Mouse (Mus musculus) embryonic facial prominence, embryonic 13.5 days (tissue): ENCODE measurements around the gene Cd6. TPM values are rescaled to one million over a fixed set of nuclear protein-coding genes. Genes with fewer than 3 reads are reported as not detected.

Experiments
- ATAC-seq: fragments of 200-750 bp; cut with Nextera tagmentation; 2 replicates; pipeline ENCODE4 v1.8.0; 2017; ENCODE audit warnings: low read depth; ENCODE audit not compliant: insufficient number of reproducible peaks, insufficient read depth, low FRiP score, low TSS enrichment
- H3K27ac ChIP-seq: fragments of 300-500 bp; sonication (generic); 2 replicates; pipeline ENCODE4 v1.5.1; 2015; ENCODE audit warnings: moderate library complexity, mild to moderate bottlenecking, inconsistent platforms
- H3K27me3 ChIP-seq: fragments of 300-500 bp; sonication (generic); 2 replicates; pipeline ENCODE4 v1.6.1; 2015; ENCODE audit warnings: mild to moderate bottlenecking, inconsistent platforms
- H3K36me3 ChIP-seq: fragments of 300-500 bp; sonication (generic); 2 replicates; pipeline ENCODE4 v1.6.1; 2015; ENCODE audit warnings: mild to moderate bottlenecking, inconsistent platforms
- H3K4me1 ChIP-seq: fragments of 300-500 bp; sonication (generic); 2 replicates; pipeline ENCODE4 v1.6.1; 2015; ENCODE audit warnings: inconsistent platforms
- H3K4me2 ChIP-seq: fragments of 300-500 bp; sonication (generic); 2 replicates; pipeline ENCODE4 v1.6.1; 2015; ENCODE audit warnings: moderate library complexity, mild to moderate bottlenecking, inconsistent platforms
- H3K4me3 ChIP-seq: fragments of 300-500 bp; sonication (generic); 2 replicates; pipeline ENCODE4 v1.5.1; 2015; ENCODE audit warnings: mild to moderate bottlenecking, inconsistent platforms
- H3K9ac ChIP-seq: fragments of 300-500 bp; sonication (generic); 2 replicates; pipeline ENCODE4 v1.6.1; 2015; ENCODE audit warnings: mild to moderate bottlenecking, inconsistent platforms
- H3K9me3 ChIP-seq: fragments of 300-500 bp; sonication (generic); 2 replicates; pipeline ENCODE4 v1.6.1; 2016; ENCODE audit warnings: inconsistent platforms
- WGBS: fragments of 180-500 bp; shearing (Covaris S2); methylation state at CpG from one replicate; pipeline ENCODE4 v1.1.7; 2015; ENCODE audit warnings: mixed read lengths; 5-methylcytosine and 5-hydroxymethylcytosine counted together
- polyA plus RNA-seq: library from polyadenylated mRNA; unstranded; fragments of >200 nt; fragmentation: Nextera tagmentation; extraction: Ambion mirVana; gene quantifications from 2 replicates; pipeline ENCODE4 v1.2.1, GENCODE M21; 2015

The Cd6 gene
- polyA plus RNA-seq, result 0.08 and 0.15 TPM in 2 replicates

DNA sequence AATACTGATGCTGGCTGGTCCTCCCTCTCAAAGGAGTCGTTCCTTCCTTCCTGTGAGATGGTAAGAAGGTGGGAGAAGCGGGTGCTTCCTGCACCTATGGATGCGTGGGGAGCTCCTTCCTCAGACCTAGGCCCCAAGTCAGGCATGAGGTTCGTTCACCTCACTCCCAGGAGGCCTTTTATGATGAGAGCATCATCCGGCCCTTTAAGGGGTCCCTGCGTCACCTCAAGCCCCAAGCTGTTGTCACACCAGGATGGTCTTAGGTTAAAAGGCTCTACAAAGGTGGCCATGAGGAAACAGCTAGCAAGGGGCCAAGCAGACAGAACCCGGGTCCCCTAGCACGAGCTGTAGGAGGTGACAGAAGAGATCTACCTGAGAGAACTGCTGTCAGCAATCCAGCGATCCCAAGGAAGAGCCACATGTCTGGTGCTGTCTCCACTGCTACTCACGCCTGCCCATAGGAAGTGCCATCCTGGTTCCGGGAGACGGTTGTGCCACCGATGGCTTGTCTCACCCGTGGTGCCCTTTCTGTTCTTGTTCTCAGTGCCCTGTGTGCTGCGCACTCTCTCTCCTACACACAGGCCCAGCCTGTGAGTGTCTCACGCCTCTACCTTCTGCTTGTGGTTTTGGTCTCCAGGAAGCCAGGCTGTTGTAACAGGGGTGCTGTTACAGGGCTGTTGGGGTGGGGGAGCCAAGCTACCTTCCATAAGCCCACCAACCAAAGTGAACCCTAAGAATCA is at the start of gene Cd6:
Cd6 (minus strand) TSS at position 623 of the 740 bp plus-strand sequence.
- H3K27me3 ChIP-seq, result no peaks in the 10 kb centered on the region
- no peak within 1 kb of the TSS for H3K4me2 ChIP-seq
- ATAC-seq, result no peak
- no peaks in the 10 kb centered on the region for H3K9me3 ChIP-seq
- H3K4me1 ChIP-seq, result no peaks in the 10 kb centered on the region
- no peak within 1 kb of the TSS for H3K9ac ChIP-seq
- no peaks in the 10 kb centered on the region for H3K36me3 ChIP-seq
- no peak within 1 kb of the TSS for H3K27ac ChIP-seq
- WGBS, result 87% methylated on average over 16 of the region's 16 CpGs
- no peak within 1 kb of the TSS for H3K4me3 ChIP-seq

DNA sequence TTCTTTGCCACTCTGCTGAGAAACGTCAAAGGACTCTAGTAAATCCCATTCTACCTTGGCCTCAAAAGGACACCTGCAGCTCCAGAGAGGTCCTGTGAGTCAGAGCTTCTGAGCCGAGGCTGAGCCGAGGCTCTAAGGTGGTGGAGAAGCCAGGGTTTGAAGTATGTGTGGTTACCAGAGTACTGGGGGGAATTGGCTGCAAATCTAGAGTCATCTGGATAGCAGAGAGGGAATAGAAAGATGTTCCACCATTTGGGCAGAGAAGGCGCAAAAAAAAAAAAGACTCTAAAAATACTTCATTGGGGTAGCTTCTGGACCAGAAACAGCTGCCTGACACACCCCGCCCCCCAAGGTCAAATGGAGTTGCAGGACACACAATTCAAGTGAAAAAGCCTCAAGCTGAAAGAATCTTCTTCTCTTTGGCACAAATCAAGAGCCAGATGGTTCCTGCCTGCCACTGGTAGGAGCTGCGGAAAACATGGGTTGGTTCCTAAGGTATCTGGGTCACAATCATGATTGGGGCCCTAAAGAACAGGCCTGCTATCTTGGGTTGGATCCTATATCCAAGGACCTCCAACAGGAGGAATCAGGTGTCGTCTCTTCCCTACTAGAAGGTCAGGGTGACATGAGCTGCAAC is 48.5 kb upstream of the Cd6 start:
- ATAC-seq, result no peak
- Histone ChIP-seq H3K4me2 (no peak overlapping the region), H3K36me3 (peaks cover 18% of the 10 kb centered on the region), H3K4me3 (no peak overlapping the region), H3K9ac (no peak overlapping the region), H3K27ac (no peak overlapping the region), H3K27me3 (no peaks in the 10 kb centered on the region), H3K4me1 (peaks cover 20% of the 10 kb centered on the region), H3K9me3 (no peaks in the 10 kb centered on the region)
- 90% methylated on average over 7 of the region's 7 CpGs for WGBS

DNA sequence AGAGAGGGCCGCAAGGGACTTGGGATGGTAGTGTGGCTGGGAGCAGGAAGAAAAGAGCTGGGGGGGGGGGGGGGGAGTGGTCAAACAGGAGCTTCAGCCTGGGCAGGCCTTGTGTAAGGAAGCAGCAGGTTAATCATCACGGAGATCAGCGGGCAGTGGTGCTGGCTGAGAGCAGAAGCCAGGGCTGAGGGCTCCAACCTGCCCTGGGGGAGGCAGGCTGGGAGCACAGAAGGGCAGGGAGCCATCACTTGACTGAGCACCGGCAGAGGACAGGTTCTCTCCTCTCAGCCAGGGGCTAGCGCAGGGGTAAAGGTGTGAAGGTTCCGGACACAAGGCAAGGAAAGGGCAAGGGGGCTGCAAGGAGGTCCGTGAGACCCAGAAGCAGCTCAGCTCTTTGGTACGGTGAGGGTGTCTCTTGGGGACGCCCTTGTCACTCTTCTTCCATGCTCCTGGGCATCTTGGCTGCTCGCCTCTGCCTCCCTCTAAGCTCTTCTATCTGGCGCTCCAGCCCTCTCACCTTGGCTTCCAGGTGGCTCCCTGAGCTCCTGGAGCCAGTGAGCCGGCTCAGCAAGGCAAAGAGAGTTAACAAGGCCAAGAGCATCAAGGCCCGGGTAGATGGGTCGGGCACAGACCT is 41.6 kb upstream of the Cd6 start:
- Histone ChIP-seq H3K27ac (peak overlapping the region; percentile 90; the same call in 1 of the 2 replicates), H3K4me1 (peaks cover 33% of the 10 kb centered on the region), H3K4me2 (no peak overlapping the region), H3K9me3 (no peaks in the 10 kb centered on the region), H3K27me3 (no peaks in the 10 kb centered on the region), H3K9ac (no peak overlapping the region), H3K36me3 (peaks cover 44% of the 10 kb centered on the region), H3K4me3 (no peak overlapping the region)
- WGBS, result 82% methylated on average over 14 of the region's 14 CpGs
- no peak for ATAC-seq

DNA sequence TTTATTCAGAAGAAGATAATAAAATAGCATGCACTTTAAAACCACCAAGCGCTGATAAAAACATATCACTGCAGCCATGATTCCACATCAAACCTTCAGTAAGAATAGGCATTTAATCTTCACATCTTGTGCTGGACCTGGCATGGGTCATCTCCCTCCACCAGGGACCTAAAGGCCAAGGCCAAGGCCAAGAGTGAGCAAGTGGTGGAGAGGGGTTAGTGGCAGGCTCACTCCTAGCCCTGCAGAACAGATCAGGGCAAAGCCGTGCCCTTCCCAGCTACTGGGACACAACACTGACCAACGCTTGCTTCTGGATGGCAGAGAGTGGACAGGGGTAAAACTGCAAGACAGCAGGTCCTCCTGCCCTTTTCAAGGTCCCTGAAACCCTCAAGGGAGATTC is 40.8 kb upstream of the Cd6 start:
- no peak for ATAC-seq
- H3K4me1 ChIP-seq, result peaks cover 33% of the 10 kb centered on the region
- H3K9ac ChIP-seq, result 0 out of 2 replicates have a peak overlapping the region, but pooled peaks have one; percentile 49
- no peaks in the 10 kb centered on the region for H3K27me3 ChIP-seq
- H3K9me3 ChIP-seq, result no peaks in the 10 kb centered on the region
- H3K27ac ChIP-seq, result peak overlapping the region; percentile 90
- WGBS, result 89% methylated on average over 3 of the region's 3 CpGs
- H3K36me3 ChIP-seq, result peaks cover 51% of the 10 kb centered on the region
- H3K4me2 ChIP-seq, result no peak overlapping the region
- H3K4me3 ChIP-seq, result no peak overlapping the region

DNA sequence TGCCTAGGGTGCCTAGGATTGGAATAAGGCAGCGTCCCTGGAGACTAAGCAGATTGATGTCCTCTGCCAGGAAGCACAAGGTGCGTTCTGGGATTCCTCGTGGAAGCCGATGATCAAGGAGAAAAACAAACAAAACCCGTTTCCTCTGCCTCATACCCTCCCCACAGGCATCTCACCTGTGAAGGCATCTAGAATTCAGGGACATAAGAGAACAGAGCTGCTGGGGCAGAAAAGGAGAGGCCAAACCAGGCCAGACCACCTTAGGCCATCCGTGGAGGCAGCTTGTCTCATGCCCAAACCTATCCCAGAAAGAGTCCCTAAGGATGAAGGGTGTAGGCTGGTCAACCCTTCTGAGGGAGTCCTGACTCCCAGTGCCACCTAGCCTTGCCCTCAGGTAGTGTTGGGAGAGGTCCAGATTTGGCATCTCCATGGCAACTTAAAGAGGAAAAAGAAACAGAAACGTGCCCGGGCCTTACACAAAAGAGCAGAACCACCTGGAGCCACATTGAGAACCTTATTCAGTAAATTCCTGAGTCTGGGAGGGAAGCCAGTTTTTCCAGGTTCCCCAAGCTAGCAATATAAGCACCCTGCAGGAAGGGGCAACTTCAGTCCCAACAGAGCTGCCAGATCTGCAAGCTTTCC is 40.1 kb upstream of the Cd6 start, which contains the start of gene Tmem132a:
Tmem132a (minus strand) TSS at position 55 of the 642 bp plus-strand sequence.
- Histone ChIP-seq H3K9ac (peak within 1 kb of the TSS; percentile 94), H3K4me3 (peak within 1 kb of the TSS; percentile 79), H3K4me1 (peaks cover 33% of the 10 kb centered on the region), H3K27me3 (no peaks in the 10 kb centered on the region), H3K9me3 (no peaks in the 10 kb centered on the region), H3K4me2 (peak within 1 kb of the TSS; percentile 86), H3K36me3 (peaks cover 57% of the 10 kb centered on the region), H3K27ac (peak within 1 kb of the TSS; percentile 90)
- ATAC-seq, result no peak
- WGBS, result 3% methylated on average over 8 of the region's 8 CpGs

DNA sequence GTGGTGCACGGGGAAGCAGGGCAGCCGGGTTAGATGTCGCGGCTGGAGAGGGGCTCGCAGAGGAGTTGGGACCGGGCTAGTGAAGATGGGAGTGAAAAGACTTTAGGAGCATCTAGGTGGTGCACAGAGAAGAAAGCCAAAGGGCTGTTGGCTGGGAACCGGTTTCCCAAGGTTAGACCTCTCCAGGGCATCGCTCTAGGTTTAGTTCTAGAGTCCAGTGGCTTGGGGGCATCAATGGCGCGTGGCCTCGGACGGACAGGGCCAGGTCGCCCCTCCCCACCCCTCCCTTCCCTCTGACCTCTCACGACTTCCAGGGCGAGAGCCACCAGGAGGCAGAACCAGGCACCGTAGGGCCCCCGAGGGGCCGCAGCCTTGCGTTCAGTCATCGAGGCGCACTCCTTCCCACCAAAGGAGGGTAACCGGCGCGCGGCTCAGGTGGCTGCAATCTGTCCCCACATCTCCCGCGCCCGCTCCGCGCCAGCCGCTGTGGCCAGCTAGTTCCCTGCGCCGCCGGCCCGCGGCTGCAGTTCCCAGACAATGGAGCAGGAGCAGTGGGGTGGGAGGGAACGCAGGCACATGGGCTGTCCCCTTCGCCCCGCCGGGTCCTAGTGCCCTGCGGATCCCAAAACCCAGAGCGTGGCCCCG is 39.5 kb upstream of the Cd6 start:
- Histone ChIP-seq H3K9ac (peak overlapping the region; percentile 94), H3K36me3 (peaks cover 63% of the 10 kb centered on the region), H3K27me3 (no peaks in the 10 kb centered on the region), H3K9me3 (no peaks in the 10 kb centered on the region), H3K4me2 (peak overlapping the region; percentile 86), H3K4me3 (peak overlapping the region; percentile 79), H3K4me1 (peaks cover 33% of the 10 kb centered on the region), H3K27ac (peak overlapping the region; percentile 90)
- under 1% methylated on average over 40 of the region's 43 CpGs for WGBS
- ATAC-seq, result peak; percentile 84

DNA sequence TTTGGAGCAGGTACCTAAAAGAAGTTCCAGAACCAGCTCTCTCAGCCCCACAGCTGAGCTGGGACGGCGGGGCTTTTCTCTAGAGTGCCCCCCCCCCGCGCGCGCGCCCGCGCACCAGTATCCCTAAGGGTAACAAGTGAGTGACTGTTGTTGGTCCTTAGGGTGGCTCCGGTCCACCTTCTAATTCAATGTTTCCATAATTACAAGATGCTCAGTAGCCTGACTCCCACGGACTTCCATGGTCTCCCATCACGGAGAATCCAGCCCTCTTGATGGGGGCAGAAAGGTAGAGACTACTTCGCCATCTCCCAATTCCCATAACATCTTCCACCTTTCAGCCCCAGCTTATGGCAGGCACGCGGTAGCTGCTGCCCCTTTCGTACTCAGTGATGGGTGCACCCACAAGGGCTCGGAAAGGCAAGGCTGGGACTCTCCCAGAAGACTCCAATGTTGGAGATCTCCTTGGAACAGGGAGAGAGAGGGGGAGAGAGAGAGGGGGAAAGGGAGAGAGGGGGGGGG is 38.8 kb upstream of the Cd6 start:
- ATAC-seq, result no peak
- H3K27ac ChIP-seq, result peak overlapping the region; percentile 90

DNA sequence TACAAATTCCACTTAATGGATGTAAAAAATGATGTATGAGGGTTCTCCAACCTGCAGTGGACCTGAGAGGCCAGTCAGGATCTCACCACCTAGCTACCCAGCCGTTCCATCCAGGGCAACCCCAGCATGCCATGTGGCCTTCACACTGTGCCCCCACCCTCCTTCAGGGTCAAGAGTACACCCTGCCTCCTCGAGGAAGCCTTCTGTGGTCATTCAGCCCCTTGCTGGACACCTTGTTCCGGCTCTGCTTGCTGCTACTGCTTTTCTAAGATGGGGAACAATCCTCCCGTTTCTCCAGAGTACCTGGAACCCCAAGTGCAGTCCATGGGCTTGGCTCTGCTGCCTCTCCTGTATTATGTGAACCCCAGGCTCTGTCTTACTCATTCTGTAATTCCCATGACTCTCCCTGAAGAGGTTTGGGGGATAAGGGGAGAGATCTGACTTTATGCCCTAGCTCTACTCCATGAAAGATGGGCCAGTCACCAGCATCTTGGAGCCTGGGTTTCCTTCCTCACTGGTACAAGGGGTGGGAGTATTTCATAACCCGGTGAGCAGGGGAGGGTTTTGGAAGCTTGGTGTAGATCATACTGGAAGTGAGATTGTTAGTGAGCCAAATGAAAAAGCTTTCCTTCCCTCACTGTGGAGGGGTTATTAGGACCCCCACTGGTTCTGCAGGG is 38.2 kb upstream of the Cd6 start:
- Histone ChIP-seq H3K4me2 (peak overlapping the region; percentile 86), H3K4me3 (peak overlapping the region; percentile 79), H3K9me3 (no peaks in the 10 kb centered on the region), H3K9ac (peak overlapping the region; percentile 94), H3K27ac (peak overlapping the region; percentile 90; the same call in 1 of the 2 replicates), H3K27me3 (no peaks in the 10 kb centered on the region), H3K4me1 (peaks cover 33% of the 10 kb centered on the region), H3K36me3 (peaks cover 63% of the 10 kb centered on the region)
- 20% methylated on average over 5 of the region's 5 CpGs for WGBS
- ATAC-seq, result no peak

More for the DNA sequence above, 38.8 kb upstream of the Cd6 start:
- Histone ChIP-seq H3K36me3 (peaks cover 63% of the 10 kb centered on the region), H3K4me2 (peak overlapping the region; percentile 86), H3K4me1 (peaks cover 33% of the 10 kb centered on the region), H3K4me3 (peak overlapping the region; percentile 79), H3K27me3 (no peaks in the 10 kb centered on the region), H3K9ac (peak overlapping the region; percentile 94), H3K9me3 (no peaks in the 10 kb centered on the region)
- 1% methylated on average over 17 of the region's 17 CpGs for WGBS

DNA sequence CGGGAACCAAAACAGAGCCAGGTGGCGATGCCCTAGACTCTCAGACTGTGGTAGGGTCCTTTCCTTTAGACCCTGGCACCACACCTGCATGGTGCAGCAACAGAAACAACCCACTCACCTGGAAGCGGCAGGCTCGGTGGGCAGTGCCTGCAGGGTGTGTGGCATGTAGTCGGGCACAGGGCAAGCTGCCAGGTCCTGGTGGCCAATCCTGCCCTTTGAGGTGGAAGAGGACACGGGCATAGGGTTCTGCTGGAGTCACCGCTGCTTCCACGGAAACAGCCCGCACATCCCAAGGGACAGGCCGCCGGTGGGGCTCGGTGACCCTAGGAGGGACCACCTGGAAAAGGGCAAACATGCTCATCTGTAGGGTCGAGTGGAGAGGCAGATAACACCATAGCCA is 36.5 kb upstream of the Cd6 start:
- 94% methylated on average over 13 of the region's 13 CpGs for WGBS
- H3K36me3 ChIP-seq, result peaks cover 63% of the 10 kb centered on the region
- H3K4me1 ChIP-seq, result peaks cover 33% of the 10 kb centered on the region
- no peak overlapping the region for H3K4me2 ChIP-seq
- no peaks in the 10 kb centered on the region for H3K27me3 ChIP-seq
- H3K4me3 ChIP-seq, result no peak overlapping the region
- H3K27ac ChIP-seq, result no peak overlapping the region
- H3K9me3 ChIP-seq, result no peaks in the 10 kb centered on the region
- no peak overlapping the region for H3K9ac ChIP-seq
- no peak for ATAC-seq

DNA sequence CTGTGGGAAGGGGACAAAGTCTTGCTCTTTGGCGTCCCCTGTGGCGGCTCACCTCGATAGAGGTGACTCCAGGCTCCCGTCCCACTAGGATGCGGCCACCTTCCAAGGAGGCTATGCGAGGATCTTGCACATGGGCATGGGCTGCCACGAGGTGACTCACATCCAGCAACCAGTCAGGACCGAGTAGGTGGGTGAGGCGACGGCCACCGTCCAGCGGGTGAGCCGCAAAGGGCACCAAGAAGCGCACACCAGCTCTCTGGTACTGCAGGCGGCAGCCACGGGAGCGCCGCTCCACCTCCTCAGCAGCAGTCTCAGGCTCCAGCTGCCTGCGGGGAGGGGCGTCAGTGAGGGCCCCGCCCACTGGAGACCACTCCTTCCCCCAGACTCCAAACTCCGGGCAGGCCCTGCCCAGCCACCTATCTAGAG is 30.2 kb upstream of the Cd6 start:
- Histone ChIP-seq H3K9me3 (no peaks in the 10 kb centered on the region), H3K27ac (no peak overlapping the region), H3K36me3 (peaks cover 96% of the 10 kb centered on the region), H3K4me2 (no peak overlapping the region), H3K4me3 (no peak overlapping the region), H3K9ac (no peak overlapping the region), H3K27me3 (no peaks in the 10 kb centered on the region), H3K4me1 (no peaks in the 10 kb centered on the region; the same call in 1 of the 2 replicates)
- ATAC-seq, result 0 out of 2 replicates have a peak, but pooled peaks have one; percentile 4
- WGBS, result 53% methylated on average over 22 of the region's 22 CpGs
